Mouse (Mus musculus) hindbrain, embryonic 16.5 days (tissue): ENCODE data around the gene Tnfsf10. TPM values are rescaled to one million over a fixed set of nuclear protein-coding genes. Genes with fewer than 3 reads are reported as not detected.

Source experiments
- ATAC-seq: fragments of 200-750 bp; cut with Nextera tagmentation; 2 replicates; pipeline ENCODE4 v1.8.0; 2017; ENCODE audit warnings: moderate TSS enrichment, moderate library complexity
- H3K27ac ChIP-seq: fragments of 300-500 bp; sonication (generic); 2 replicates; pipeline ENCODE4 v1.5.1; 2014; ENCODE audit warnings: low read depth, mild to moderate bottlenecking, control low read depth, low read length, moderate library complexity
- H3K27me3 ChIP-seq: fragments of 300-500 bp; sonication (generic); replicated peaks from 2 replicates; pipeline ENCODE4 v1.6.1; 2014; ENCODE audit warnings: low read length; ENCODE audit not compliant: control insufficient read depth, insufficient read depth
- H3K36me3 ChIP-seq: fragments of 300-500 bp; sonication (generic); 2 replicates; pipeline ENCODE4 v1.6.1; 2014; ENCODE audit warnings: mild to moderate bottlenecking, low read length, moderate library complexity, mixed read lengths; ENCODE audit not compliant: control insufficient read depth, insufficient read depth
- H3K4me1 ChIP-seq: fragments of 300-500 bp; sonication (generic); 2 replicates; pipeline ENCODE4 v1.6.1; 2014; ENCODE audit warnings: low read depth, low read length; ENCODE audit not compliant: control insufficient read depth, insufficient read depth
- H3K4me2 ChIP-seq: fragments of 300-500 bp; sonication (generic); 2 replicates; pipeline ENCODE4 v1.6.1; 2014; ENCODE audit warnings: mild to moderate bottlenecking, low read length, control low read depth, moderate library complexity
- H3K4me3 ChIP-seq: fragments of 300-500 bp; sonication (generic); 2 replicates; pipeline ENCODE4 v1.5.1; 2014; ENCODE audit warnings: mild to moderate bottlenecking, low read length, control low read depth, moderate library complexity
- H3K9ac ChIP-seq: fragments of 300-500 bp; sonication (generic); 2 replicates; pipeline ENCODE4 v1.6.1; 2014; ENCODE audit warnings: low read depth, mild to moderate bottlenecking, control low read depth, low read length, moderate library complexity
- H3K9me3 ChIP-seq: fragments of 300-500 bp; sonication (generic); 2 replicates; pipeline ENCODE4 v1.6.1; 2014; ENCODE audit warnings: mild to moderate bottlenecking, low read length, moderate library complexity; ENCODE audit not compliant: control insufficient read depth
- WGBS: fragments of 180-500 bp; shearing (Covaris S2); extraction: QIAGEN DNeasy Blood & Tissue Kit; methylation state at CpG from one replicate; pipeline ENCODE4 v1.1.7; 2014; 5-methylcytosine and 5-hydroxymethylcytosine counted together
- polyA plus RNA-seq: library from polyadenylated mRNA; unstranded; fragments of >200 nt; fragmentation: Nextera tagmentation; extraction: Ambion mirVana; gene quantifications from 2 replicates; pipeline ENCODE4 v1.2.1, GENCODE M21; 2015

The Tnfsf10 gene
- polyA plus RNA-seq, 1 experiment from 2014 or later = 0.15 TPM

DNA sequence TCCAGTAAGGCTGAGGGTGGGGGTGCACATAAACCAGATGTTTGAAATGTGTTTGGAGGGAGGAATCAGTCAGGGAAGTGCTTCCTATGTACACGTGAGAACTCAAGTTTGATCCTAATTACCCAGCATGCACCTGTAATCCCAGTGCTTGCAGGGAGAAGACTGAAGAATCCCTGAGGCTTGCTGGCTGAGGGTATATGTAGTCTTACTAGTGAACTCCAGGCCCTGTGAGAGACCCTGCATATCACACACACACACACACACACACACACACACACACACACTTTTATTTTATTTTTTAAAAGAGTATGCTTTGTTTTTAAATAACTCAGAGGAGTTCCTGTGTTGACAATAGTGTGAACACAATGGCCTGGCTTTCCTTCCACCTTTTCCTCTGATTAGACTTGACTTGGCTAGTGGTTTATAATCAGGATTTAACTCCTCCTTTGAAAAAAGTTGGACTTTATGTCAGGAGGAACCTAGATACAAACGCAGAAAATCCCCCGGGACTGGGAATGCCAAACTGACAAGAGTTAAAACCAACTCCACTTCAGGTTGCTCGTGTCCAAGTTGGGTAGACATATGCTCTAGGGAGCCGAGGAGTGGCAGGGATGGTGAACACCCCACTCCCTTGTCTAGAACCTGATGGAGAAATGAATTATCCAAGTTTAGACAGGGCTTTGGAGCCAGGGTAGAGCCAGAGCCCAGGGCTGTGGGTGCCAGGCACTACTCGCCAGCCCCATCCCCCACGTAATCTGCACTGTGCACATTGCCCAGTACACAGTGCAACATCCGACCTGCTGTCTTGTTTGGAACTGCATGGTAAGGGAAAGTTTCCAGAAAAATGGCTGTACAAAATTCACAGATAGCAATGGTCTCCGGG, 4.0 kb downstream of the Tnfsf10 start:
- Histone ChIP-seq H3K9me3 (no peaks in the 10 kb centered on the region), H3K4me1 (no peaks in the 10 kb centered on the region; the same call in 1 of the 2 replicates), H3K9ac (no peak overlapping the region), H3K27me3 (no peaks in the 10 kb centered on the region), H3K27ac (no peak overlapping the region), H3K36me3 (no peaks in the 10 kb centered on the region), H3K4me3 (no peak overlapping the region), H3K4me2 (no peak overlapping the region)
- no peak for ATAC-seq
- 86% methylated on average over 9 of the region's 9 CpGs for WGBS

DNA sequence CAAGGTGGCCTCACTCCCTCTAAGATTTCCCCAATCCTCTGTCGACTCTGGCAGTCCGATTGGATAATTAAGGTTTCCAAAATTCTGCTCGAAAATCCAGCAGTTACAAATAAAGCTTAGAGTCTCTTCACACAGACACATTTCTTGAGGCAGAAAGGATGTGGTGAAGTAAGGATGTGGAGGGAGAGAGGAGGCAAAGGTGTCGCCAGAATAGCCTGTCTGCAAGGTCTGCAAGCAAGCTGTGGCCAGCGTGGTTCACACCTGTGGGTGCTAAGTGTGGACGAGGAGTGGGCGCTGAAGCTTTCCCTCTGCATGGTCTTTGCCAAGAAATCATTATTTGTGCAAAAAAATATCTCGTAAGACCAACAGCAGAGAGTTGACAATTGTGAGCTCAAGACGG, 5.8 kb downstream of the Tnfsf10 start:
- Histone ChIP-seq H3K4me2 (no peak overlapping the region), H3K4me1 (no peaks in the 10 kb centered on the region), H3K9ac (no peak overlapping the region), H3K27me3 (no peaks in the 10 kb centered on the region), H3K9me3 (no peaks in the 10 kb centered on the region), H3K27ac (no peak overlapping the region), H3K4me3 (no peak overlapping the region), H3K36me3 (no peaks in the 10 kb centered on the region)
- WGBS = 87% methylated on average over 9 of the region's 9 CpGs
- ATAC-seq = no peak

DNA sequence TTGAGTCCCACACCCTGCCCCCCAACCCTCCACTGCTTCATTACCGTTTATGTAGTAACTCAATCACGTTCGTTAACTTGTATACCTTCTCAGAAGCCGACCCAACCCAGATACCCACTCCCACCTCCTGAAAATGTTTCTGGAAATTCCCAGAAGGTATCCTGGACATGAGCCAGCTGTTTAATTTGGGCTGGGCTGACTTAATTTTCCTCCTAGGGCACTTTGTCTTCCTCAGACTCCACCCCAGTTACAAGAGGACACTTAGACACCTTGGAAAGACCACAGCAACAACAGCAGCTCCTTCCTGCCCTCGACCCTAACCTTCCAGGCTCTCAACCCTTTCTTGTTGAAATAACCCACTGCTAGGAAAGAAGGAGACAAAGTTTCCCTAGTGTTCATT, 6.7 kb downstream of the Tnfsf10 start:
- no peak for ATAC-seq
- no peak overlapping the region for H3K27ac ChIP-seq
- no peak overlapping the region for H3K9ac ChIP-seq
- H3K4me3 ChIP-seq = no peak overlapping the region
- 78% methylated on average over 5 of the region's 5 CpGs for WGBS
- no peaks in the 10 kb centered on the region for H3K4me1 ChIP-seq
- no peaks in the 10 kb centered on the region for H3K36me3 ChIP-seq
- H3K9me3 ChIP-seq = no peaks in the 10 kb centered on the region
- no peaks in the 10 kb centered on the region for H3K27me3 ChIP-seq
- no peak overlapping the region for H3K4me2 ChIP-seq

DNA sequence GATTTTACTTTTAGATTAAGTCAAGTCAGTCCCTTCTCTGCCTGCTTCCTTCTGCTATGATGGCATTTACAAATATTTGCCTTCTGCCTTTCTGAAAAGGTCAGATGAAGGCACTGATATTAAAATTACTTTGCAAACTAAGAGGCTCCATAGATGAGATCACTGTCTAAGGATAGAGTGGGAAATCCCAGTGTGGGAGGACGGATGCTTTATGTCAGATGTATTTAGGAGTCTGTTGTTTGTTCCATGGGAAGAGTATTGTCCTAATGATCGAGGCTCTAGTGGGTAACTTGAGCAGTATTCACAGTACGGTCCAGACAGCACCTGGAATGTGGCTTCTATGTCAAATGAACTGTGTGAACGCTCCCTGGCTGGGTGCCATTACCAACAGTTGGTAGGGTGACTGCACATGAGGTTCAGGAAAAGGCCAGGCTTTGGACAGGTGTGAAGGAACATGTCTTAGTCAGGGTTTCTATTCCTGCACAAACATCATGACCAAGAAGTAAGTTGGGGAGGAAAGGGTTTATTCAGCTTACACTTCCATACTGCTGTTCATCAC, 9.9 kb downstream of the Tnfsf10 start:
- Histone ChIP-seq H3K4me1 (no peaks in the 10 kb centered on the region), H3K27me3 (no peaks in the 10 kb centered on the region), H3K4me3 (no peak overlapping the region), H3K27ac (no peak overlapping the region), H3K36me3 (no peaks in the 10 kb centered on the region), H3K9ac (no peak overlapping the region), H3K4me2 (no peak overlapping the region), H3K9me3 (no peaks in the 10 kb centered on the region)
- no peak for ATAC-seq
- WGBS = 63% methylated on average over 4 of the region's 4 CpGs

DNA sequence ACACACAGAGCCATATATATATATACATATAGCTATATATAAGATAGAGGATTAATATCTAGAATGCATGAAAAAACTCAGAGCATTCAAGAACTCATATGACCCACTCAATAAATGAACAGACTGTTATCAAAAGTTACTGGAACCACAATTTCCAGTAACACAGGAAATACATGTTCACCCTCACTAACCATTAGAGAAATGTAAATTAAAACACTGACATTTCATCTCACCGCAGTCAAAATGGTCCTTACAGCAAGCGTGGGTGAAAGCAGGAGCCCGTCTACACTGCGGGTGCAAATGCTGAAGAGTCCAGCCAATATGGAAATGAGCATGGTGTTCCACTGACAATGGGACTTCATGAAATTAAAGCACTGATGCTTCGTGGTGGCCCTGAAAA, 13.9 kb downstream of the Tnfsf10 start:
- no peaks in the 10 kb centered on the region for H3K9me3 ChIP-seq
- H3K27ac ChIP-seq = no peak overlapping the region
- no peak overlapping the region for H3K4me3 ChIP-seq
- no peaks in the 10 kb centered on the region for H3K27me3 ChIP-seq
- no peaks in the 10 kb centered on the region for H3K36me3 ChIP-seq
- H3K4me2 ChIP-seq = no peak overlapping the region
- ATAC-seq = no peak
- 92% methylated on average over 5 of the region's 5 CpGs for WGBS
- no peaks in the 10 kb centered on the region for H3K4me1 ChIP-seq
- no peak overlapping the region for H3K9ac ChIP-seq

DNA sequence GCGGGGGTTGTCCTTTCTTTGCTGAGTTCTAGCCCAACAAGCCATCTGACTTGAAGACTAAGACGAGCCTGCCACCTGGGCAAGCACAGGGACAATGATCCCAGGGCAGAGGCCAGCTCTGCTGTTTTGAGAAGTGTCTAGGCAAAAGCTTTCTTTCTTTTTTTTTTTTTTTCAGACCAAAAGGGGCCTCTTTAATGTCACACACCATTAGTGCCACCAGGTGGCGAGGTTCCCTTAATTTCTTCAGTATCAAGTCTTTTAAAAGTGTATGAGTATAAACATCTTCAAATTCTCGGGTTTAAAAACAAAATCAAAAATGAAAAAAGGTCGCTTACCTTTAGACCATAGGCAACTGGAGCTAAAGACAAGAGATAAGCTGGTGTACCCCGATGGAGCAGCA, 21.6 kb downstream of the Tnfsf10 start:
- Histone ChIP-seq H3K4me3 (no peak overlapping the region), H3K36me3 (no peaks in the 10 kb centered on the region), H3K4me1 (no peaks in the 10 kb centered on the region), H3K9me3 (no peaks in the 10 kb centered on the region), H3K27ac (no peak overlapping the region), H3K27me3 (no peaks in the 10 kb centered on the region), H3K9ac (no peak overlapping the region), H3K4me2 (no peak overlapping the region)
- WGBS = 34% methylated on average over 6 of the region's 6 CpGs
- ATAC-seq = no peak

DNA sequence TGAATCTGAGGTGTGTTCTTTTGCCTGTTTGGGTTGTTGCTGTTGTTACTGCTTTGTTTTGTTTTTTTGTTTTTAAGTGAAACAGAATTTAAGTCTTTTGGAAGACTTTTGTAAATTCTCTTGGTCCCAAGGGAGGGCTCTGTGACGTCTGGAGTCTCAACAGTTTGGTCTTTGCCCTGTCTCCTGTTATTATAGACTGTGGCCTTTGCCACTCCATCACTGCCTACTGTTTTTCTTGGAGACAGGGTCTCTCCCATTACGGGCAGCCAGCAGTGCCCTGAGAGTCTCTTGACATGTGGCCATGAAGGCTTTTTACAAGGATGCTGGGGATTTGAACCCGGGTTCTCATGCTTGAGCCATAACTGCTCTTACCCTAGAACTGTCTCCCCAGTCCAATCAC, 22.1 kb downstream of the Tnfsf10 start:
- H3K4me3 ChIP-seq = no peak overlapping the region
- H3K9me3 ChIP-seq = no peaks in the 10 kb centered on the region
- no peak for ATAC-seq
- H3K9ac ChIP-seq = no peak overlapping the region
- 74% methylated on average over 3 of the region's 3 CpGs for WGBS
- no peak overlapping the region for H3K4me2 ChIP-seq
- H3K4me1 ChIP-seq = no peaks in the 10 kb centered on the region
- H3K27ac ChIP-seq = no peak overlapping the region
- no peaks in the 10 kb centered on the region for H3K36me3 ChIP-seq
- H3K27me3 ChIP-seq = no peaks in the 10 kb centered on the region

DNA sequence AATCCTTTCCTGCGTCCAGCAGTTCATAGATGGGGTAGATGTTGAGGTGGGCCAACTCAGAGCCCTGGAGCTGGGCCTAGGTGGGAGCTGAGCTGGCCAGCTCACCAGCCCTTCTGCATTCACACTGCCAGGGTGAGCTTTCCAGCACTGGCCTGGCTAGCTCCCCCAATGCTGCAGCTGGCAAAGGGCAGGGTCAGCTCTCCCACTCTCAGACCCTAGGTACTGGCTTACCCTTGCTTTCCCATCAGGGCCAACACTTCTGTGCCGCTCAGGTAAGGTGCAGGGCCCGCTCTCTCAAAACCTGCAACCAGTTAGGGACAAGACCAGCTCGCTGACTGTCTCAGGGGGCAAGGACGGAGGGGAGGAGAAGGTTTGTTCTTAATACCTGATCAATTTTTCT, 23.9 kb downstream of the Tnfsf10 start:
- Histone ChIP-seq H3K27ac (no peak overlapping the region), H3K4me2 (no peak overlapping the region), H3K36me3 (no peaks in the 10 kb centered on the region), H3K27me3 (no peaks in the 10 kb centered on the region), H3K4me3 (no peak overlapping the region), H3K9me3 (no peaks in the 10 kb centered on the region), H3K4me1 (no peaks in the 10 kb centered on the region), H3K9ac (no peak overlapping the region)
- 98% methylated on average over 5 of the region's 5 CpGs for WGBS
- no peak for ATAC-seq

DNA sequence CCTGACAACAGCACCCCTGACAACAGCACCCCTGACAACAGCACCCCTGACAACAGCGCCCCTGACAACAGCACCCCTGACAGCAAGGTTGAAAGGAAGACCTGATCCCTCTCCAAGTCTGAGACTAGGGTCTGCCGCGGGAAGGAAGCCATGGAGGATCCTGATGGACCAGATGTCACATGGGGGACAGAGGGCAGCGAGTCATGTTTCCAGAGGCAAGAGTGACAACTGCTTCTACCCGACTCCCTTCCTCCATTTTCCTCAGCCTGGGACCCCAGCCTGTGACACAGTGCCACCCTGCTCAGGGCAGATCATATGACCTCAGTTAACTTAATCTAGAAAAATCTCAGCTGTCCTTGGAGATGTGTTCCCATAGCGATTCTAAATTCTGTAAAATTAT, 25.6 kb downstream of the Tnfsf10 start:
- Histone ChIP-seq H3K36me3 (no peaks in the 10 kb centered on the region), H3K4me1 (no peaks in the 10 kb centered on the region), H3K9ac (no peak overlapping the region), H3K27ac (no peak overlapping the region), H3K4me3 (no peak overlapping the region), H3K4me2 (no peak overlapping the region), H3K27me3 (no peaks in the 10 kb centered on the region), H3K9me3 (no peaks in the 10 kb centered on the region)
- 40% methylated on average over 6 of the region's 6 CpGs for WGBS
- no peak for ATAC-seq
